Mouse (Mus musculus) kidney, postnatal 25 days (tissue): ENCODE data around the gene Pogk.

ENCODE experiments used
- DNase-seq, 2 experiments: peaks; one replicate each; pipeline ENCODE4 v3.0.0; 2021; ENCODE audit warnings: mixed read lengths in 2 of 2

Gene Pogk

GRCm38 (mm10) chr1:166409701-166410220 is at the start of gene Pogk:
Gene Pogk, minus strand, starts transcription at chr1:166409863.
- DNase-seq, result peak; percentile 79 to 87

- no peak for DNase-seq
Observed at GRCm38 (mm10) chr1:166441992-166442391, 32.3 kb upstream of the Pogk start.

- DNase-seq, result no peak
Observed at GRCm38 (mm10) chr1:166439426-166439825, 29.8 kb upstream of the Pogk start.

DNA sequence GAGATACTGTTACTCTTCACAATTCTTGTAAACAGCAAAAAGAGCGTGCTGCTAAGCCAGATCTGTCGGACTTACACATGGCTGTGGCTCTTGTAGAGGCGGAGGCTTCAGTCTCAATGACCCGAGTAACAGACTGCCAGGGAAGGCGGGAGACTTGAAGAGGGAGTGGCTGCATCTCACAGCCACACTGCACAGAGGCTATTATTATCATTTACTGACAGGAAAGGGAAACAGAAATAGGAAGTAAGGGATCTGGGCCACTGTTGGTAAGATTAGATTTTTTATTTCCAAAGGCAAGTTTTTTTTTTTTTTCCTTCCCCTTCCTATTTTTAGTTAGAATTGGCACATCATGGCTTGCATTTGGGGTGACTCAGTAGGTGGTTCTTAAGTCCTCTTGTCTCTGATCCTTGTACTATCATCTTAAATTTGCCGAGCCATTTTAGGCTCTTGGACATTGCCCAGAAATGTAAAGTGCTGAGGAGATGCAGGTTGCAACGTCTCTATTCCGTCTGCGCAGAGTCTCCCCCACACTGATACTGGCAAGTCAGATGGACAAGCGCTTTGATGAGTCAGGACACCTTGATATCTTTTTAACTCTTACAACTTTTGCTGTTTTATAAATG is 20.3 kb upstream of the Pogk start:
- peak; percentile 23 to 47 for DNase-seq

- no peak for DNase-seq
Observed at GRCm38 (mm10) chr1:166429053-166429452, 19.4 kb upstream of the Pogk start.

DNA sequence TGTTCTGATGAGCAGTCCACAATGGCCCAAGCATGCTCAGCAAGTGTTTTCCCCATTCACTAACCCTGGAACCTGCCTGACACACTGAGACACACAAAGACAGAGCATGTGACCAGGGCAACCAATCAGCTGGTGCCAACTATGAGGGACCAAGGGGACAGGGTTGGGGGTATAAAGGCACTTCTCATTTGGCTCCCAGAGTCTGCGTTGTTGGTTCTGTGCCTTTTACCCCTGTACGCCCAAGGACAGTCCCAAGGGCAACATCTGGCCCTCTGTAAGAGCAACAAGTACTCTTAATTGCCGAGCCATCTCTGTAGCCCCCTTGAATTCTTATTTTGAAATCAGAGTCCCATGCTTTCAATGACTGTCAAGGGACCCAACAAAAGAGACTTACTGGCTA is 2.6 kb upstream of the Pogk start:
- no peak for DNase-seq

DNA sequence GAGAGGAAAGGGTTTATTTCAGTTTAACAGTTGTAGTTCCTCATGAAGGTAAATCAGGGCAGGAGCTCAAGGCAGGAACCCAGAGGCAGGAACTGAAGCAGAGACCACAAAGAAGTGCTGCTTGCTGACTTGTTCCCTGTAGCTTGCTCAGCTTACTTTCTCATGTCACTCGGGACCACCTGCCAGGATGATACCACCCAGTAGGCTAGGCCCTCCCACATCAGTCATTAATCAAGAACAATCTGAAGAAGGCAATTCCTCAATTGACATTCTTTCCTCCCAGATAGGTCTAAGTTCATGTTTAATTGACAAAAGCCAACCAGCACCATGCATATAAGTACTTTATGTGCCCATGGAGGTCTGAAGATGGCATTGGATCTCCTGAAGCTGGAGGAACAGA is 1.9 kb upstream of the Pogk start:
- no peak for DNase-seq

GRCm38 (mm10) chr1:166409177-166409700 is 424 bp downstream of the Pogk start:
- DNase-seq, result peak; percentile 58 to 81

DNA sequence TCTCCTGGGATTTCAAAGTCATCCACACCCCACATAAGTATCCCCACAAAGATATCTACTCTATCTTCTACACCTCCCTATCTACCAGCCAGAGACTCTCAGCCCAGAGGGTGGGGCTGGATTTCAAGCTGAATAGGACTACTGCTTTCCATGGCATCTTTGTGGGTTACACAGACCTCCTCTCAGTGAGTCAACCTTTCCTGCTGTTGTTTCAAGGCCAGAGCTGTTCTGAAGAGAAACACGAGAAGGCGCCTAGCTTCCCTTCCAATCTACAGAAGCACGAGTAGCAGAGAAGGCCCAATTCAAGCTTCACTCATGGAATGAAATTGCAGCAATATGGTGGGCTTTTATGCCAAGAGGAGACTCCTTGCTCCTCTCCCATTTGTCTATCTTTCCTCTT is 5.8 kb downstream of the Pogk start:
- DNase-seq, result no peak

DNA sequence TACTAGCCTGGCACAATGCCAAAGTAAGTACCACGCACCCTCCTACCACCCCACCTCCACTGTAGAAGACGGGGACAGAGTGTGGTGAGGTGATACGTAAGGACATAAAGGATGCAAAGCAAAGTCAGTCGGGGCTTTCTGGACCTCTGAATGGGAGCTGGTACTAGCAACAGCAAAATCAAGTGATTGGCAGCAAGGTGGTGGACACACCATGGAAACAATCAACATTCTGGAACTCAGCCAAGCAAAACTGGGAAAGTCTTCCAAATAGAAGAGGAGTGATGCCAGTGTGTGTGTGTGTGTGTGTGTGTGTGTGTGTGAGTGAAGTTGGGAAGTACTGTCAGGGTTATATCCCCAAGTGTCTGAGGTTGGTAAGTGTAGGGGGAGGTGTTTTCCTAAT is 7.7 kb downstream of the Pogk start:
- DNase-seq, result no peak

DNA sequence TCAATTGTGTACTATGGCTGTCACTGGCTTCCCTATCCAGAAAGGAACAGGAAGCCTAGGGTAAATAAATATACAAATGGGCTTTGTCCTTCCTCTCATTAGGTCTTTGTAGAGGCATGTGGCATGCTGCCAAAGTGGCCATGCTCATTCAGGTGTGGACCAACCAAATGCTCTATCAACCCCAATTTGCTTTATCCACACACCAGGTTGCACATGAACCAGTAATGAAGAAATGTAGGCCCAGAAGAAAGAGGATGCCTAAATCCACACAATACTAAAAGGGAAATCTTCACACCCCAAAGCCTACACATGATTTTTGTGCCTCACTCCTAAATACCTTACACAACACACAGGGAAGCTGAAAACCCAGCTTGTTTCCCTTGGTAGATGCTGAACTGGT is 8.2 kb downstream of the Pogk start:
- peak; percentile 60 to 74 for DNase-seq

DNA sequence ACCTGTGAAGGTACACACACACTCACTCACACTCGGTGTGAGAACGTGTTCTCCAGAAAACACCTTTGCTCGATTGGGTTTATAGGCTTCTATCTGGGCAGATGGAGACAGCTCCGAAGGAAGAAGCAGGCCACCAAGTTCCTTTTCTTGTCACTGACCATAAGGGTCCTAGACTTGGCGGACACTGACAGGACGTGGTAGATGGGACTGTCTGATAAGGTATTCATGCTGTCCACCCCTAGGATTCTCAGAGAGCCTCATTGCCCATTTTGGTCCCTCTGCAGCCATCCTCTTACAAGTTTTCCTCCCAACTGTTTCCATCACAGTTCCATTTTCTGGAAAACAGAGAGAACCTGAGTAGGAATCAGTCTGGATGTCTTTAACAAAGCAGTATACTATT is 13.3 kb downstream of the Pogk start:
- DNase-seq, result no peak

- no peak for DNase-seq
Observed at GRCm38 (mm10) chr1:166395661-166396060, 14.0 kb downstream of the Pogk start.

DNA sequence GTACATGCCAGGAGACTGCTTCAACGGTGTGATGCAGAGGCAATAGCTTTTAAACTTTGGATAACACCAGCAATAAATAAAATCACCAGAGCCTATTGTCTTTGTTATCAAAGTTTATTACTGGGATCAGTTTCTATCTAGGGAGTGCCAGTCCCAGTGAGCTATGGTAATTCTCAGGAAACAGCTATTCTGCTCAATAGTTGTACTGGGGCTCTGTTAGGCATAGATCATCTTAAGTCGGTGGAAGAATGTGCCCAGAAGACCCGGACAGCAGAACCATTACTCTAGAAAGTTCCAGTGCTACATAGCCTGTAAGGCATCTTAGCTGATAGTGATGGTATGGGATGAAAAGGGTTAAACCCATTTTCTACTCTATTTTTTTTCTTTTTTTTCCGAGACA is 14.9 kb downstream of the Pogk start:
- no peak for DNase-seq

DNA sequence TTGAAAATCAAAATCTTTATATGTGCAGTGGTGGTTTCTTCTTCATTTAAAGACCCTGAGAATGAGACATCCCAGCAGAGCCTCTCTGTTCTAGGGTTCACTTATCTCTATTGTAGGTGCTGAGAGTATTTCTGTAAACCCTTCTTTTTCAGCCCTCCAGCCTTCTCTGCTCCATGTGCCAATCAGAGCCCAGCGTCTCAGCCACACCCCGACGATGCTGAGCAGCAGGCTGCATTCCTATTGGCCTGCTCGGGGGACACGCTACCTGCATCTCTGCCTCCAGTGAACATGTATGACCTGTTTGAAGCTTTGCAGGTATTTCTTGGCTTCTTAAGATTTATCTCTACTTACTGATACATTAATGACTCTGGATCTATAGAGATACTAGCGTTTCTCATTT is 18.0 kb downstream of the Pogk start:
- no peak for DNase-seq

- DNase-seq, result no peak
Observed at GRCm38 (mm10) chr1:166389406-166390125, 20.1 kb downstream of the Pogk start.

DNA sequence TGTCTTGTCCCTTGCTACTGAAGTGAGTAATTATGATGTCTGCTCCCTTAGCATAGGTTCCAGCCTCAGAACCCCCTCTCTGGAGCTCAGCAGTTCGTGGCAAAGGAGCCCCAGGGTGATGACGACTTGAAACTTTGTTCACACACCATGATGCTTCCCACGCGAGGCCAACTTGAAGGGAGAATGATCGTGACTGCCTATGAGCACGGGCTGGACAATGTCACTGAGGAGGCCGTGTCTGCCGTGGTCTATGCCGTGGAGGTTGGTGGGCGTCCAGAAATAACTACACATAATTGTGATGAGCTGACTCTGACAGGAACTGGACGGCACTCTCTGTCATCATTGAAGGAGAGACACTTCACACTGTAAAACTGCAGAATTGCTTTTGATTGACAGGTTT is 21.2 kb downstream of the Pogk start:
- no peak for DNase-seq

DNA sequence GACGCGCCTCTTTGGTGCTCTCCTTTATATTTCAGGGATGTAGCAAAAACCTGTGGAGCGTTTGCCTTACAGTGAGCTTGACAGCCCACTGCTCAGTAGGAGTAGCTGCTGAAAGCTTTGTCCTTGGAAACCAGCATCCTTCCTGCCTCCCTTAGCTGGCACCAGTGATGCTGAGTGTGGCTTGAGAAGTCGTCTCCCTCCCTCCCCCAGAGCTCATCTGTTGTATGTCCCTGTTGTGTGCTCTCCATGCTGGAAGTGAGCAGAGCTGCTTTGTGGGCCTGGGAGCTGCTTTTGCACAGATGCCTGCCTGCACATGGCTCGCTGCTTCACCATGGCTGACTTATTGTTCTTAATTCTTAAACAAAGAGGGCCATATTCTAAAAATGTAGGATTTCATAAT is 24.2 kb downstream of the Pogk start:
- DNase-seq, result no peak

- no peak for DNase-seq
Observed at GRCm38 (mm10) chr1:166384614-166385013, 25.0 kb downstream of the Pogk start.

- no peak for DNase-seq
Observed at GRCm38 (mm10) chr1:166382626-166383025, 27.0 kb downstream of the Pogk start.

- DNase-seq, result no peak
Observed at GRCm38 (mm10) chr1:166381821-166382220, 27.8 kb downstream of the Pogk start.

GRCm38 (mm10) chr1:166381336-166381735 is 28.3 kb downstream of the Pogk start:
- DNase-seq, result no peak

DNA sequence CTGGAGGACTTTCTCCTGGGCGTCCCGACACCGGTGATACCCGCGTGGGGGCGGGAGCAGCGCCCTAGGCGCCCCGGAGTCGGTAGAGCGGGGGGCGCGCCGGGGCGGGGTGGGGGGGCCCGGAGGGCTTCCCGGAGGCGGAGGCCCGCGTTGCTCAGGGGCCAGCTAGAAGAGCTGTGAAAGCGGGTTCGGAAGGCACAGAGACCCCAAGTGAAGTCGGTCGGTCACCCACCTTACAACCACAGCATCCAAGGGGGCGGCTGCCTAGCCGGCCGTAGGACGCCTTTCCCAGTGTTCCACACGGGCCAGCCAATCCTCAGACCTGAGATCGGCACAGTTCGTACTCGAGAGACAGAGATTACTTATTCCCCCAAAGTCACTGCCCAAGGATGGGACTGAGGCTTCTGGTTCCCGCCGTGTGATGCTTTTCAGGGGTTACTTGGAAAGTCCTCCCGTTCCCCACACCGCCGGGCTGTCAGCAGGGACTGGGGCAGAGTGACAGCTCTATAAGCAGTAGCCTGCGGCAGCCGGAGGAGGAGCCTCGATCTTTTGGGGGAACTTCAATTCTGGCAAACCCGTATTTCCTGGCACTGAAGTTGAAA is 29.9 kb downstream of the Pogk start:
- peak; percentile 58 to 77 for DNase-seq
